Comparison of ENCODE assay signal across 8 mouse cellular contexts in genomic region chr4:133094936-133095733, GRCm38 (mm10). TPM values are rescaled to one million over a fixed set of nuclear protein-coding genes. Genes with fewer than 3 reads are reported as not detected.
DNase-seq lines count a peak whose midpoint lies in the region; ATAC-seq and TF ChIP-seq lines count a peak whose summit lies in the region.

No protein-coding gene starts in this region.

- TF ChIP-seq EP300 in ES-Bruce4 (IDR thresholded peaks at IDR 0.05; ENCODE audit: insufficient read depth, low read depth, low read length), result peak; percentile 21; the same call in 1 of the 2 replicates

- no peak for TF ChIP-seq CTCF in ES-Bruce4 (IDR thresholded peaks at IDR 0.05; ENCODE audit: low read depth, low read length)

- H3K4me3 ChIP-seq in ES-Bruce4 (ENCODE audit: low read depth, low read length), result peak overlapping the region; percentile 39
- H3K4me3 ChIP-seq in embryonic facial prominence, embryonic 13.5 days, result peak overlapping the region; percentile 22
- peak overlapping the region; percentile 7 to 20; a peak in 3 of 4 replicates for H3K4me3 ChIP-seq in heart, embryonic 14.5 days (ENCODE audit: control insufficient read depth in 1 of 2, insufficient read depth in 1 of 2, low read depth in 1 of 2, low read length in 2 of 2)
- peak overlapping the region; percentile 19 for H3K4me3 ChIP-seq in kidney, embryonic 15.5 days (replicated peaks)
- peak overlapping the region; percentile 9 for H3K4me3 ChIP-seq in lung, embryonic 15.5 days
- no peak overlapping the region for H3K4me3 ChIP-seq in neural tube, embryonic 15.5 days (replicated peaks)

- H3K4me2 ChIP-seq in embryonic facial prominence, embryonic 13.5 days, result peak overlapping the region; percentile 46
- H3K4me2 ChIP-seq in heart, embryonic 14.5 days (ENCODE audit: low read length), result peak overlapping the region; percentile 58
- H3K4me2 ChIP-seq in kidney, embryonic 15.5 days, result peak overlapping the region; percentile 52
- peak overlapping the region; percentile 44 for H3K4me2 ChIP-seq in lung, embryonic 15.5 days
- H3K4me2 ChIP-seq in neural tube, embryonic 15.5 days, result peak overlapping the region; percentile 32

- ATAC-seq in embryonic facial prominence, embryonic 13.5 days (ENCODE audit: insufficient number of reproducible peaks, insufficient read depth, low FRiP score, low TSS enrichment, low read depth), result peak; percentile 44; the same call in 1 of the 2 replicates
- ATAC-seq in heart, embryonic 14.5 days (ENCODE audit: insufficient number of reproducible peaks, insufficient read depth, low FRiP score, low read depth), result peak; percentile 55
- peak; percentile 84 for ATAC-seq in kidney, embryonic 15.5 days (replicated peaks; ENCODE audit: low FRiP score)
- peak; percentile 1; the same call in 1 of the 2 replicates for ATAC-seq in lung, embryonic 15.5 days (ENCODE audit: borderline replicate concordance, extremely low read depth, low FRiP score, low TSS enrichment)
- peak; percentile 76 for ATAC-seq in neural tube, embryonic 15.5 days (ENCODE audit: low FRiP score)

- no peak for TF ChIP-seq POLR2A in ES-Bruce4 (IDR thresholded peaks at IDR 0.05; ENCODE audit: insufficient read depth, low read length)

- H3K36me3 ChIP-seq in ES-Bruce4 (ENCODE audit: control insufficient read depth, insufficient read depth, low read length, poor library complexity, severe bottlenecking), result no peaks in the 10 kb centered on the region
- H3K36me3 ChIP-seq in embryonic facial prominence, embryonic 13.5 days, result no peaks in the 10 kb centered on the region
- H3K36me3 ChIP-seq in heart, embryonic 14.5 days (ENCODE audit: control insufficient read depth, insufficient read depth, low read length), result no peaks in the 10 kb centered on the region
- H3K36me3 ChIP-seq in kidney, embryonic 15.5 days, result no peaks in the 10 kb centered on the region
- H3K36me3 ChIP-seq in lung, embryonic 15.5 days, result no peaks in the 10 kb centered on the region
- H3K36me3 ChIP-seq in neural tube, embryonic 15.5 days, result no peaks in the 10 kb centered on the region

- no peaks in the 10 kb centered on the region for H3K9me3 ChIP-seq in ES-Bruce4 (replicated peaks; ENCODE audit: control insufficient read depth, insufficient read depth, low read length, poor library complexity, severe bottlenecking)
- H3K9me3 ChIP-seq in embryonic facial prominence, embryonic 13.5 days, result no peaks in the 10 kb centered on the region
- H3K9me3 ChIP-seq in heart, embryonic 14.5 days (ENCODE audit: control insufficient read depth, low read length), result no peaks in the 10 kb centered on the region
- H3K9me3 ChIP-seq in kidney, embryonic 15.5 days (replicated peaks), result no peaks in the 10 kb centered on the region
- no peaks in the 10 kb centered on the region for H3K9me3 ChIP-seq in lung, embryonic 15.5 days
- H3K9me3 ChIP-seq in neural tube, embryonic 15.5 days (replicated peaks), result no peaks in the 10 kb centered on the region

- H3K9ac ChIP-seq in ES-Bruce4 (ENCODE audit: low read depth, poor library complexity, severe bottlenecking), result peak overlapping the region; percentile 19
- H3K9ac ChIP-seq in embryonic facial prominence, embryonic 13.5 days, result peak overlapping the region; percentile 52; the same call in 1 of the 2 replicates
- H3K9ac ChIP-seq in heart, embryonic 14.5 days (ENCODE audit: low read length), result peak overlapping the region; percentile 66
- peak overlapping the region; percentile 14; the same call in 1 of the 2 replicates for H3K9ac ChIP-seq in kidney, embryonic 15.5 days
- 0 out of 2 replicates have a peak overlapping the region, but pooled peaks have one; percentile 12 for H3K9ac ChIP-seq in lung, embryonic 15.5 days
- H3K9ac ChIP-seq in neural tube, embryonic 15.5 days (replicated peaks), result 0 out of 2 replicates have a peak overlapping the region, but pooled peaks have one; percentile 3

- WGBS in embryonic facial prominence, embryonic 13.5 days, result 39% methylated on average over 16 of the region's 16 CpGs
- WGBS in heart, embryonic 14.5 days, result 32% methylated on average over 16 of the region's 16 CpGs
- 23% methylated on average over 16 of the region's 16 CpGs for WGBS in kidney, embryonic 15.5 days
- WGBS in lung, embryonic 15.5 days, result 35% methylated on average over 16 of the region's 16 CpGs
- WGBS in neural tube, embryonic 15.5 days, result 23% methylated on average over 16 of the region's 16 CpGs

- H3K27me3 ChIP-seq in ES-Bruce4 (ENCODE audit: control insufficient read depth, insufficient read depth, low read length, poor library complexity, severe bottlenecking), result no peaks in the 10 kb centered on the region
- no peaks in the 10 kb centered on the region for H3K27me3 ChIP-seq in embryonic facial prominence, embryonic 13.5 days
- H3K27me3 ChIP-seq in heart, embryonic 14.5 days (ENCODE audit: control insufficient read depth, insufficient read depth, low read length), result no peaks in the 10 kb centered on the region
- H3K27me3 ChIP-seq in kidney, embryonic 15.5 days, result no peaks in the 10 kb centered on the region
- no peaks in the 10 kb centered on the region for H3K27me3 ChIP-seq in lung, embryonic 15.5 days
- no peaks in the 10 kb centered on the region for H3K27me3 ChIP-seq in neural tube, embryonic 15.5 days (replicated peaks)

- H3K27ac ChIP-seq in ES-Bruce4 (ENCODE audit: insufficient read depth, low read length), result peak overlapping the region; percentile 86
- H3K27ac ChIP-seq in embryonic facial prominence, embryonic 13.5 days, result peak overlapping the region; percentile 85
- peak overlapping the region; percentile 90 to 91 for H3K27ac ChIP-seq in heart, embryonic 14.5 days (replicated peaks in 1 of 2; ENCODE audit: control insufficient read depth in 1 of 2, insufficient read depth in 1 of 2, low read depth in 2 of 2, low read length in 2 of 2)
- H3K27ac ChIP-seq in kidney, embryonic 15.5 days, result peak overlapping the region; percentile 95
- peak overlapping the region; percentile 98 for H3K27ac ChIP-seq in lung, embryonic 15.5 days
- peak overlapping the region; percentile 86 for H3K27ac ChIP-seq in neural tube, embryonic 15.5 days (replicated peaks)

- peak; percentile 89 for DNase-seq in adrenal gland, postnatal 25 days
- peak; percentile 55 for DNase-seq in yolk sac, embryonic 10.5 days (ENCODE audit: low spot score)

- peaks cover 8% of the 10 kb centered on the region for H3K4me1 ChIP-seq in ES-Bruce4 (ENCODE audit: control insufficient read depth, insufficient read depth, low read length)
- H3K4me1 ChIP-seq in embryonic facial prominence, embryonic 13.5 days, result peaks cover 54% of the 10 kb centered on the region
- H3K4me1 ChIP-seq in heart, embryonic 14.5 days (ENCODE audit: control insufficient read depth in 2 of 2, insufficient read depth in 2 of 2, low read length in 2 of 2), result peaks cover 47 to 57% of the 10 kb centered on the region in 2 experiments
- peaks cover 55% of the 10 kb centered on the region for H3K4me1 ChIP-seq in kidney, embryonic 15.5 days
- H3K4me1 ChIP-seq in lung, embryonic 15.5 days, result peaks cover 55% of the 10 kb centered on the region
- H3K4me1 ChIP-seq in neural tube, embryonic 15.5 days, result peaks cover 53% of the 10 kb centered on the region

RNA-seq across cellular contexts. Expression of gene Wasf2, which starts 35.2 kb away (rescaled TPM):
- 102 and 103 TPM in 2 replicates for polyA plus RNA-seq in ES-Bruce4 (2011; ENCODE audit: insufficient read depth, insufficient read length, low read depth, missing spikeins)
- 107 and 137 TPM in 2 replicates for total RNA-seq in adrenal gland, postnatal 25 days (2021)
- polyA plus RNA-seq in embryonic facial prominence, embryonic 13.5 days (2015; fragmentation: Nextera tagmentation; extraction: Ambion mirVana), result 118 and 142 TPM in 2 replicates
- 50.7 and 68.6 TPM in 2 replicates for polyA plus RNA-seq in heart, embryonic 14.5 days (2014; fragmentation: Nextera tagmentation; extraction: Ambion mirVana)
- polyA plus RNA-seq in kidney, embryonic 15.5 days (2015; fragmentation: Nextera tagmentation; extraction: Ambion mirVana), result 107 and 109 TPM in 2 replicates
- polyA plus RNA-seq in lung, embryonic 15.5 days (2015; fragmentation: Nextera tagmentation; extraction: Ambion mirVana), result 120 and 136 TPM in 2 replicates
- 22.2 and 45.6 TPM in 2 replicates for polyA plus RNA-seq in neural tube, embryonic 15.5 days (2015; fragmentation: Nextera tagmentation; extraction: Ambion mirVana)

Comparison
In these comparisons a context has a peak if more than half of its experiments do, and no peak if none do; other contexts are left out.
1. H3K9ac ChIP-seq: peak in every context shown above with its lines; median percentile 66 in heart, embryonic 14.5 days; 52 in embryonic facial prominence, embryonic 13.5 days; 19 in ES-Bruce4; 14 in kidney, embryonic 15.5 days; 12 in lung, embryonic 15.5 days; 3 in neural tube, embryonic 15.5 days.
2. ATAC-seq: peak in every context shown above with its lines; median percentile 84 in kidney, embryonic 15.5 days; 76 in neural tube, embryonic 15.5 days; 55 in heart, embryonic 14.5 days; 44 in embryonic facial prominence, embryonic 13.5 days; 1 in lung, embryonic 15.5 days.